ENCODE assay signal across 8 mouse cellular contexts in genomic region chr7:6286921-6287531, GRCm38 (mm10). TPM values are rescaled to one million over a fixed set of nuclear protein-coding genes. Genes with fewer than 3 reads are reported as not detected.
A peak's percentile ranks its signal among the peaks of the same experiment; 100 is the strongest.
DNase-seq lines count a peak whose midpoint lies in the region; ATAC-seq and TF ChIP-seq lines count a peak whose summit lies in the region.

No protein-coding gene starts in this region.

- no peaks in the 10 kb centered on the region for H3K27me3 ChIP-seq in forebrain, embryonic 15.5 days
- H3K27me3 ChIP-seq in midbrain, embryonic 14.5 days (ENCODE audit: control insufficient read depth, insufficient read depth, low read length), result no peaks in the 10 kb centered on the region
- H3K27me3 ChIP-seq in thymus, adult 2 months (ENCODE audit: control insufficient read depth, insufficient read depth, low read length), result no peaks in the 10 kb centered on the region

- 24% methylated on average over 15 of the region's 15 CpGs for WGBS in lung, adult 2 months
- WGBS in forebrain, embryonic 15.5 days, result 24% methylated on average over 15 of the region's 15 CpGs
- WGBS in midbrain, embryonic 14.5 days, result 23% methylated on average over 15 of the region's 15 CpGs
- WGBS in thymus, adult 2 months, result 30% methylated on average over 15 of the region's 15 CpGs

- ATAC-seq in forebrain, embryonic 15.5 days (replicated peaks), result peak; percentile 32
- ATAC-seq in midbrain, embryonic 14.5 days (ENCODE audit: low FRiP score, low TSS enrichment), result 0 out of 2 replicates have a peak, but pooled peaks have one; percentile 12

- TF ChIP-seq CTCF in lung, adult 2 months (IDR thresholded peaks at IDR 0.05; ENCODE audit: insufficient read depth, low read length), result no peak
- TF ChIP-seq CTCF in thymus, adult 2 months (IDR thresholded peaks at IDR 0.05; ENCODE audit: borderline replicate concordance, control insufficient read depth, extremely low read depth, insufficient read depth, low read length, poor library complexity), result no peak

- no peak for TF ChIP-seq POLR2A in lung, adult 2 months (IDR thresholded peaks at IDR 0.05; ENCODE audit: borderline replicate concordance, extremely low read depth, low read depth, low read length)
- 0 out of 2 replicates have a peak, but pooled peaks have one; percentile 11 for TF ChIP-seq POLR2A in thymus, adult 2 months (IDR thresholded peaks at IDR 0.05; ENCODE audit: control insufficient read depth, extremely low read depth, insufficient read depth, low read length, poor library complexity)

- peak overlapping the region; percentile 83 for H3K4me2 ChIP-seq in forebrain, embryonic 15.5 days (replicated peaks)
- H3K4me2 ChIP-seq in midbrain, embryonic 14.5 days (ENCODE audit: low read length), result peak overlapping the region; percentile 73

- peak overlapping the region; percentile 83 for H3K4me3 ChIP-seq in lung, adult 2 months (replicated peaks; ENCODE audit: extremely low read depth, low read depth, low read length)
- H3K4me3 ChIP-seq in forebrain, embryonic 15.5 days, result peak overlapping the region; percentile 58
- peak overlapping the region; percentile 49 for H3K4me3 ChIP-seq in midbrain, embryonic 14.5 days (replicated peaks; ENCODE audit: low read depth, low read length)
- peak overlapping the region; percentile 80 for H3K4me3 ChIP-seq in thymus, adult 2 months (ENCODE audit: control insufficient read depth, insufficient read depth, low read length)

- 0 out of 2 replicates have a peak, but pooled peaks cover 5% of the 10 kb centered on the region for H3K36me3 ChIP-seq in forebrain, embryonic 15.5 days
- peaks cover 17% of the 10 kb centered on the region for H3K36me3 ChIP-seq in midbrain, embryonic 14.5 days (ENCODE audit: control insufficient read depth, insufficient read depth, low read length)
- no peaks in the 10 kb centered on the region for H3K36me3 ChIP-seq in thymus, adult 2 months (ENCODE audit: control insufficient read depth, insufficient read depth, low read length)

- H3K9me3 ChIP-seq in forebrain, embryonic 15.5 days, result no peaks in the 10 kb centered on the region
- no peaks in the 10 kb centered on the region for H3K9me3 ChIP-seq in midbrain, embryonic 14.5 days (ENCODE audit: control insufficient read depth, low read length)

- H3K9ac ChIP-seq in forebrain, embryonic 15.5 days (replicated peaks), result peak overlapping the region; percentile 55
- H3K9ac ChIP-seq in midbrain, embryonic 14.5 days (replicated peaks; ENCODE audit: low read length), result peak overlapping the region; percentile 50

- DNase-seq in lung, adult 2 months, result no peak
- DNase-seq in lung, postnatal 14 days, result no peak
- peak; percentile 37 for DNase-seq in c-Kit-negative CD71-positive TER-119-positive erythroid progenitor cells, embryonic 14.5 days (ENCODE audit: low read depth, low spot score)
- peak; percentile 31 to 35 for DNase-seq in layer of hippocampus, postnatal 36 days
- DNase-seq in midbrain, embryonic 14.5 days, result peak; percentile 75
- peak; percentile 40 for DNase-seq in thymus, adult 2 months
- DNase-seq in frontal cortex, postnatal 14 days (ENCODE audit: low spot score in 2 of 2), result no peak

- no peaks in the 10 kb centered on the region for H3K4me1 ChIP-seq in lung, adult 2 months (ENCODE audit: control insufficient read depth, insufficient read depth, low read length)
- peaks cover 28% of the 10 kb centered on the region for H3K4me1 ChIP-seq in forebrain, embryonic 15.5 days
- peaks cover 13% of the 10 kb centered on the region for H3K4me1 ChIP-seq in midbrain, embryonic 14.5 days (ENCODE audit: control insufficient read depth, insufficient read depth, low read length)
- H3K4me1 ChIP-seq in thymus, adult 2 months (replicated peaks; ENCODE audit: control insufficient read depth, insufficient read depth, low read length), result peaks cover 13% of the 10 kb centered on the region

- peak overlapping the region; percentile 88 for H3K27ac ChIP-seq in forebrain, embryonic 15.5 days (replicated peaks)
- peak overlapping the region; percentile 83 for H3K27ac ChIP-seq in midbrain, embryonic 14.5 days (replicated peaks; ENCODE audit: low read depth, low read length)
- H3K27ac ChIP-seq in thymus, adult 2 months (ENCODE audit: control insufficient read depth, insufficient read depth, low read length), result peak overlapping the region; percentile 21; the same call in 1 of the 2 replicates

RNA-seq across cellular contexts. Expression of gene Zfp667, which starts 0.6 kb away (rescaled TPM):
- 0.45 and 1.1 TPM in 2 replicates for polyA plus RNA-seq in lung, adult 2 months (2012; rRNA removed)
- polyA plus RNA-seq in forebrain, embryonic 15.5 days (2015; fragmentation: Nextera tagmentation; extraction: Ambion mirVana), result 15.2 and 15.8 TPM in 2 replicates
- total RNA-seq in layer of hippocampus, postnatal 36 days (2021), result 10 to 100 TPM; 17.6 to 19.0 TPM
- 13.9 and 15.7 TPM in 2 replicates for polyA plus RNA-seq in midbrain, embryonic 14.5 days (2014; fragmentation: Nextera tagmentation; extraction: Ambion mirVana)
- 2.4 and 2.9 TPM in 2 replicates for polyA plus RNA-seq in thymus, adult 2 months (2012; rRNA removed)

RNA-seq across cellular contexts. Expression of gene Epp13, which starts 34.5 kb away (rescaled TPM):
- not detected in 2 replicates for polyA plus RNA-seq in lung, adult 2 months (2012; rRNA removed)
- 0.38 TPM in 1 of 2 replicates, not detected in the other for polyA plus RNA-seq in forebrain, embryonic 15.5 days (2015; fragmentation: Nextera tagmentation; extraction: Ambion mirVana)
- total RNA-seq in layer of hippocampus, postnatal 36 days (2021), result not detected
- not detected in 2 replicates for polyA plus RNA-seq in midbrain, embryonic 14.5 days (2014; fragmentation: Nextera tagmentation; extraction: Ambion mirVana)
- polyA plus RNA-seq in thymus, adult 2 months (2012; rRNA removed), result not detected in 2 replicates

RNA-seq across cellular contexts. Expression of gene Zfp583, which starts 44.1 kb away (rescaled TPM):
- 0.42 and 0.76 TPM in 2 replicates for polyA plus RNA-seq in lung, adult 2 months (2012; rRNA removed)
- 12.3 and 13.8 TPM in 2 replicates for polyA plus RNA-seq in forebrain, embryonic 15.5 days (2015; fragmentation: Nextera tagmentation; extraction: Ambion mirVana)
- 10 to 100 TPM; 10.4 to 13.1 TPM for total RNA-seq in layer of hippocampus, postnatal 36 days (2021)
- 12.7 and 13.4 TPM in 2 replicates for polyA plus RNA-seq in midbrain, embryonic 14.5 days (2014; fragmentation: Nextera tagmentation; extraction: Ambion mirVana)
- 0.82 and 0.99 TPM in 2 replicates for polyA plus RNA-seq in thymus, adult 2 months (2012; rRNA removed)

RNA-seq across cellular contexts. Expression of gene Gm3854, which starts 56.5 kb away (rescaled TPM):
- polyA plus RNA-seq in lung, adult 2 months (2012; rRNA removed), result 0.07 and 0.21 TPM in 2 replicates
- 5.7 and 6.0 TPM in 2 replicates for polyA plus RNA-seq in forebrain, embryonic 15.5 days (2015; fragmentation: Nextera tagmentation; extraction: Ambion mirVana)
- 1 to 10 TPM; 6.0 to 8.0 TPM for total RNA-seq in layer of hippocampus, postnatal 36 days (2021)
- polyA plus RNA-seq in midbrain, embryonic 14.5 days (2014; fragmentation: Nextera tagmentation; extraction: Ambion mirVana), result 5.5 and 5.7 TPM in 2 replicates
- polyA plus RNA-seq in thymus, adult 2 months (2012; rRNA removed), result 0.18 and 0.22 TPM in 2 replicates

Comparison
In these comparisons a context has a peak if more than half of its experiments do, and no peak if none do; other contexts are left out.
1. DNase-seq: peak in c-Kit-negative CD71-positive TER-119-positive erythroid progenitor cells, embryonic 14.5 days (single experiment), layer of hippocampus, postnatal 36 days (2 of 2), midbrain, embryonic 14.5 days (single experiment) and thymus, adult 2 months (single experiment); none in lung, adult 2 months (single experiment), lung, postnatal 14 days (single experiment) and frontal cortex, postnatal 14 days (0 of 2).
2. H3K27ac ChIP-seq: peak in every context shown above with its lines; median percentile 88 in forebrain, embryonic 15.5 days; 83 in midbrain, embryonic 14.5 days; 21 in thymus, adult 2 months.
3. Peak in every context shown above with its lines, with median percentiles within 50 percentile points of each other: H3K4me3 ChIP-seq.